Mouse (Mus musculus): ENCODE measurements around the gene Cerk. TPM values are rescaled to one million over a fixed set of nuclear protein-coding genes. Genes with fewer than 3 reads are reported as not detected.
A peak's percentile ranks its signal among the peaks of the same experiment; 100 is the strongest.
"Not testable (repeated sequence)": the region's sequence is repeated elsewhere in the genome, so short reads cannot be mapped to it uniquely, and the experiment has no call there.

The Cerk gene
- total RNA-seq (2021): 10 to 100 TPM; 57.3 to 58.8 TPM
- long read RNA-seq, experiment 1, full-length matches to known transcripts: 36 of 60 reads
- long read RNA-seq, experiment 1, partial matches to known transcripts: 8 of 60 reads
- long read RNA-seq, experiment 1, other reads (novel, unspliced or antisense): 16 of 60 reads
- long read RNA-seq, experiment 2, full-length matches to known transcripts: 22 of 38 reads
- long read RNA-seq, experiment 2, partial matches to known transcripts: 2 of 38 reads
- long read RNA-seq, experiment 2, other reads (novel, unspliced or antisense): 14 of 38 reads

DNA sequence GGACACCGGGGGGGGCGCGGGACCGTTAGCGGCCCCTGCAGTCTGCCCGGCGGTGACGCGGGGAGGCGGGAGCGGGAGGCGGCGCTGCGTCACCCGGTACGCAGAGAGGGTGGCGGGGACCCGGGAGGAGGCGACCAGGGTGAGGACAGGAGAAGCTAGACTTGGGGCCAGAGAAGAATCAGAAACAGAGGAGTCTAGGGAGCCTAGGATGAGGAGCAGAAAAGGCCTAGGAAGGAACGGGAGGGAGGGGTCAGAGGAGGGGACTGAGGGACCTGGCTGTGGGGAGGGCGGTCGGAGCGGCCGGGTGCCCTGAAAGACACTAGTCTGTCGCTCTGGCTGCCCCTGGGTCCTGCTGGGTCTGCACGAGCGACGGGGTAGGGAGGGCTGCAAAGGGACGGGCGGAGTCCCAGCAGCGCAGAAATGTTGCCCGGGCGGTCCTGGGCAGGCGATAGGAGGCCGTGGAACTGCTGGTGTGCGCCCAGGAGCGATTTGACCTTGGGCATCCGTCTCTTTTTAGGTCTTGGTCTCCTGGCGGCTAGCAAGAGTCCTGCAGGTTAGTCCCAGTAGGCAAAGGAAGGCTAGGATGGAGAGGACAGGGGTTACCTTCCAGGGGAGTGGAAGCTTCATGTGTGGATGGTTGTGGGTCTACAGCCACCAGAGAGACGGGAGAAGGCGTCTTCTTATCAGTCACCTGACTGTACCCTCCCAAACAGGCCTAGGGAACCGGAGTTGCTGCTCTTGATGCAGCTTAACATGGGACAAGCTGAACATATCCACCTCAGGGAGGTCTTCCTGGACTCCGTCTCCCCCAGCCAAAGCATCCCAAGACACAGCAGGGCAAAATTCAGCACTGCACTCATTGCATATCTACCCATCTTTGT lies at the start of gene Cerk:
Cerk (minus strand) TSS at position 453 of the 881 bp plus-strand sequence.
- DNase-seq (ENCODE audit: low spot score in 2 of 2): peak; percentile 85 to 91

DNA sequence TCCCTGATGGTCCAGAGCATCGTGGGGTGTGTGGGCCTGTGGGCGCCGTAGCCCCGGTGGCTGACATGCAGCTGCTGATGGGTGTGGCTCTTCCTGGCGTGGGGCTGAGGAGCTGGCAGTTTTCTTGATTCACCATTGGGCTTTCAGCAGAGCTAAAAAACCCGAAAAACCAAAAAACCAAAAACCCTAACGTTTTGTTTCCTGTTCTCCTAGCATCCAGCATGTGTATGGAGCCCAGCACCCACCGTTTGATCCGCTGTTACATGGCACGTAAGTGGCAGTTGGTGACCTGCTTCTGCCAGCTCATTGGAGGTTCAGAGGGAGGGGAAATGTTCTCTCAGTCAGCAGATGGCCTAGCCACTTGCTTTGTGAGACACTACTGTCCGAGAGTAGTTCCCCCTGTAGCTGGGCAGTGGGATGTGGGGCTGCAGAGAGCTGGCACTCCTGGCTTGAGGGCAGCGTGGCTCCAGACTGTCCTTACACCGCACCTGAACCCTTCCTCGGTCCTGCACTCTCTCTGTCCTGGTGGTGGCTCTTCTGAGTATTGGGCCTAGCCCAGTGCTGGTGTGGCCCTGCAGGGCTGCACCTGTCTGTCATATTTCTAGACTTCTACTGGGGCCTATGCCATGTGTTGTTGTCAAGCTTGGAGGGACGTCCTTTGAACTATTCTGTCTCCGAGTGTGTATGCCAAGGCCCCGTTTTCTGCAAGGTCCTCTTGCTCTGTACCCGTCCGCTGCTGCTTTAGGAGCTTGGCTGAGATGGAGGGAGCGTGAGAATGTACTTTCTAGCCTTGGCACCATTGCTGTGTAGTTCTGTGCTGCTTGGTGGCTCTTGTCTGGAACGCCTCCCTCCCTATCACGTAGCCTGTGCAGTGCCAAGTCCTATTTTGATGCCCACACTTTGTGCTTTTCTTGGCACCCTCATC lies 48.8 kb upstream of the Cerk start:
- DNase-seq (ENCODE audit: low spot score in 2 of 2): peak; percentile 52 to 77

DNA sequence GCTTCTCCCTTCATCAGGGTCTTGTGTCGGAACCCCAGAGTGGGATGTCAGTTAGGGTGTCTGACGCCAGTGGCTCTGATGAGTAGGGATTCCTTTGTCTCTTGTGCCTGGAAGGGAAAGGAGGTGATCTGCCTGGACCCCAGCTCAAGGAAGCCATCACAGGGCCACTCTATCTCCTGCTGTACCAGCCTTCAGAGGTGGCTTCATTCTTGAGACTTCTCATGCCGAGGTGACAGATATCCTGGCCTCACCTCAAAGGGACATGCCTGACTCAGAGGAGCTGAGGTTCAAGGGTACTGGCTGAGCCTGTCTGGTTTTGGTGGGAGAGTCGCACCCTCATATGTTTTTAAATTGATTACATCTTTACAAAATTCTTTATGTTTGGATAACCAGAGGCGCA lies 48.1 kb upstream of the Cerk start:
- DNase-seq (ENCODE audit: low spot score in 2 of 2): no peak

DNA sequence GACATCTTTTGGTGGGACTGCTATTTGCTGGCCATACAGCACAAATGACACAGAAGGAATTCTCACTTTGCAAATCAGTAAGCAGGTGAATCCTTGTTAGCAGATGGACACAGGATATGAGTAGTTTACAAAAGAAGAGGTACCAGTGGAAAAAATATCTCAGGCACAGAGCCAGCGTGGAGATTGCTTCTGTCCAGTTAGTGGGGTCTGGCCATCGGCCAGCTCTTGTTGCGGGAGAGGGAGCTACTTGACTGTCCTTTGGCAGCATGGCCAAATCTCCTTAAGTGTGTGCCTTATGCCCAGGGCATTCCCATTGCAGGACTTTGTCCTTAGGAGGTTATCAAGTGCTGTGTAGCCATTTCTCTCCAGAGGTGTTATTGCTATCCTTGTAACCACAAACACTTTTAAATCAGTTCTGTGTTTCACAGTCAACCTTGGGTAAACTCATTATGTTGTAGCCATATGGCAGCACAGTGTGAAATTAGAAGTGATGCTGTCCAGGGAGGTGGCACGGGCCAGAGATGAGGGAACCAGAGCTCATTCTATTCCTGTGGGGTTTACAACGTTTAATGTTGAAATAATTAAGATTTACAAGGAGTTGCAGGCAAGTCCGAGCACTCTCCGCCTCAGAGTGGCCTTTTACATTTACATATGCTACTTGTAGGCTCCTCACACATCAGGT lies 46.0 kb upstream of the Cerk start:
- no peak for DNase-seq (ENCODE audit: low spot score in 2 of 2)

DNA sequence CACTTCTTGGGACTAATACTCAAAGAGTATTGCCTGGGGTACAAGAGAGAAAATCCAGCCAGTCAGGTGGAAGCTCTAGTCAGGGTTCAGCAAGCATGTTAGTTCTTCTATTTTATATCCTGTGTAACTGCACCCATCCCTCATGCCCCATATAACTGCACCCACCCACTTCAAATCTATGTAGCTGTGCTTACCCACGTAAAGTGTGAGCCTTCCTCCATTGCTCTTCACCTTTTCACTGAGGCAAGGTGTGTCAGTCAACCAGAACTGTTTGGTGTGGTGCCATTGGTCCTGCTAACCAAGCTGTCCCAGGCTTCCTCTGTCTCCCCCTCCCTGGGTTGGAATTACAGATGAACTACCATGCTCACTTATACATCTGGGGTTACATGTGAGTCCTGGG lies 45.2 kb upstream of the Cerk start:
- DNase-seq (ENCODE audit: low spot score in 2 of 2): no peak

DNA sequence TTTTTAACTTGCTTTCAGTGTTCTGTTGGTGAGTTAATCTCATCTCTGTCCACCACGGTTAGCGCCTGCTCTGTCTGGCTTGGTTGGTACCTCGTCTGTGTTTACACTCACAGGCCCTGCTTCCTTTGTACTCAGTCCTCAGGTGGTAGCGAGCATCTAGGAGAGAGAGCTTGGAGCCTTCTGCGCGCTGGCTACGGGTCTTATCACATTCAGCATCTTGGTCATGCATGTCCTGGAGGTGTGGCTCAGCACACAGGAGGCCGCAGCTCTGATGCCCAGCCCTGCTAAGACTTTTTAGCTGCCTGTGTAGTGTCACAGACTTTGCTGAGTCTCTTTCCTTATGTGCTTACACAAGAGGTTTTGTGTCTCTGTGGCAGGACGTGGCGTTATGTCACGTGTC lies 43.7 kb upstream of the Cerk start:
- DNase-seq (ENCODE audit: low spot score in 2 of 2): no peak

DNA sequence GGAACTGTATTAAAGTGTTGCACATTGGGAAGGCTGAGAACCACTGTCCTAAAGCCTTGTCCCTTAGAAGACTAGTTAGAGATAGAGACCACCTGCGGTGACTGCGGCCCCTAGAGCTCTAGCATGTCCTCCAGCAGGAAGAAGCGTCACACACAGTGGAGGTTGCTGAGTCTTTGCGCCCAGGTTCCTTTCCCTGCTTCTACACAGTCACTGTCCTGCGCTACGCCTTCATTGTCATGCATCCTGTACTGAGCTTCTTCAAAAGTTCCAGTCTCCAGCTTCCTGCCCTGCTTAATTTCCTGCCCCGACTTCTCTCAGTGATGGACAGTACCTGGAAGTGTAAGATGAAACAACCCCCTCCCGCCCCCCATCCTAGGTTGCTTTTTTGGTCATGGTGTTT lies 43.1 kb upstream of the Cerk start:
- DNase-seq (ENCODE audit: low spot score in 2 of 2): no peak

DNA sequence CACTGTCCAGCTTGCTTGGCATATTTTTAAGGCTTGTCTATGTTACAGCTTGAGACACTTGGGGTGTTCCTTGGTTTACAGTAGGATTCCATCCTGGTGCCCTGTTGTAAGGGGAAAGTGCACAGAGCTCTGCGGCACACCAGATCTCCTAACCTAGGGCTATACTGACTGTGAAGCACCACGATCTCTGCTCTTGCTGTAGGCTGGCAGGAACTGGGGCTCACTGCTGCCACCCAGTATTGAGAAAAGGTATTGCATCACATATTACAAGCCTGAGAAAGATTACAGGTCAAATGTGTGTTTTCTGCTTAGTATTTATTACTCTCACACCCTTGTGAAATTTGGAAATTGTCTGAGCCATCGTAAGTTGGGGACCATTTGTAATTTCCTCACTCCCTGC lies 42.2 kb upstream of the Cerk start:
- peak; percentile 39 to 61 for DNase-seq (ENCODE audit: low spot score in 2 of 2)

DNA sequence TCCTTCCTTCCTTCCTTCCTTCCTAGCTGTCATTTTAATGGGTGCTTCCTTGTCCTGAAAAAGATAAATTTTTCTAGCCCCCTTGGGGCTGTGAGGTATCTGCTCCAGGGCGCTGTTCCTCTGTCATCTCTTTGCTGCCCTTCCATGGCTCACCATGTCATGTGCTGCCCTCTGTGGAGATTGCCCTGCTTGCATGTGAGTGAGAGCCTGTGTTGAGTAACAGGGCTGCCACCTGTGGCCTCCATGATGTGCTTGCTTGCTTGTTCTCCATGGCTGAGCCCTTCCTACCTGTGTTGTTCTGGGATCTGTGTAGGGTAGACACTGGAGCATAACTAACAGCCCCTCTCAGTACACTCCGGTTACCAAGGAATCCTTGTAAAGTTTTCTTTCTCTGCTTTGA lies 41.0 kb upstream of the Cerk start:
- no peak for DNase-seq (ENCODE audit: low spot score in 2 of 2)

DNA sequence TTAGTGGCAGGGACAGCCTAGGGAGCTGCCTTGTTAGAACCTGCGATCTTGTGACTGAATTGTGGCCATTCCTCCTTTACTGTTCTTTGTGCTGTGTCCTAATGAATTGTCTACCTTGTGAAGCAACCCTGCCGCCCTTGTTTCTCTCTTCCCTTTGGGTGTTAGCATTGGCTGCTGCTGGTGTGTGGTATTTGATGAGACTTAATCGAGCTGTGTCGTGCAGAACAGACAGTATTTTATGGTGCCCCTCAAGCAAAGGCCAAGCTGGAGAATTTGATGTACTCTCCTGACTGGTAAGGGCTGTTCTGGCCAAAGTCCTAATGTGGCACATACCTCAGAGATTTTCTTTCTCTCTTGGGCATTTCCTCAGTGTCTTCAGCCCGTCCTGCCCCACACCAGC lies 40.3 kb upstream of the Cerk start:
- DNase-seq (ENCODE audit: low spot score in 2 of 2): no peak

DNA sequence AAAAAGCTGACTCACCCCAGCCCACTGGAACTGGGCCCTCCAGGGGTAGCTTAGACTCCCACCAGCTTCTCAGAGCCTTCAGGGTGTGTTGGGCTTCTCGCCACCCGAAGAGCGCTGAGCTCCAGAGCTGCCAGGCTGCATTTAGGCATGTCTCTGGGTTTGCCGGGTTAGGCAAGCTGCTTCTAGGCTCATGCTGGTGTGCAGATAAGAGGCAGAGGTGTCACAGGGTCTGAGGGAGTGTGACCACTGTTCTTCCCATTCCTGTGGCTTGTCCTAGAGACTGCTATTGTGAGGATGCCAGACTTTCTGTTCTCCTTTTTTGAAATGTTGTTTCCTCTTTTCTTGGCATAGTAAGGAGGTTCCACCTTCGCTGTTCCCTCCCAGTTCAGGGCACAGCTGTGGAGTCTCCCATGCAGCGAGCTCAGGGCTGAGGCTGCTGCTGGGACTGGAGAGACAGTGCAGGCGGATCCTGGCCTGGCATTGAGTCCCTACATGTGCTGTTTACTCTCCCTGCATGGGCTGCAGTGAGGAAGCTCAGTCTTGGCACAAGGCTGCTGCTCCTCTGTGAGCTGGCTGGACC lies 39.1 kb upstream of the Cerk start:
- DNase-seq (ENCODE audit: low spot score in 2 of 2): peak; percentile 55 to 67

DNA sequence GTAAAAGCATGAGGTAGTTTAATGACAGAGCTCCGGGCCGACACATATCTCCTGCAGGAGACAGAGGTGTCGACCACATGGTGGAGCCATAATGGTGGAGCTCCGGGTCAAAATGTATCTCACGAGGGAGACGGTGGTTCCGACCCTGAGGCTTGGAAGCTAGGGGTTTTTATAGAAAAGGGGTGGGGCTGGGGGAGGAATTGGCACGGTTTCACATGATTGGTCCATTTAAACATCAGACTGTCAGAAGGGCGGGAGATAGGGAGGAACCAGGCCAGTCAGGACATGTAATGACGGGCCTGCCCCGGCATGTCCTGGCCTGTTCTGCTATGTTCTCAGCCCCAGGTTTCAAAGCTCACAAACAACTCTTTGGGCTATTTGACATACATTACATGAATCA lies 36.0 kb upstream of the Cerk start:
- not testable (repeated sequence) for DNase-seq (ENCODE audit: low spot score in 2 of 2)

DNA sequence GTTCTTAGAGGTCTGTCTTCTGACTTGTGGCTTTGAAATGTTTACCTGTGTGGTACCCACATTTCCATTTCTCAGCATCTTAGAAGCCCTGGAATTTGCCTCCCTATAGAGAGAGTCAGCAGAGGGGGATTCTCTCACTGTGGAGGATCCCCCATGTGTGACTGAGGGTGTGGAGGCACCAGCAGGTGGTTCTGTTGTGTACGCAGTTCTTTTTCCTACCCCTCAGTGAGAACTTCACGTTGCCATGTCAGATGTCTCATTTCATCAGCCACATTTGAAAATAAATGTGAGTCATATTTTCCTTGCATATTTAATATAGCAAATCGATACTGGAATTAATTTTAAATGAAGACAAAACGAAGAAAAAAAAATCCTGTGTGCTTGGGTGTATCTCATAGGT lies 35.4 kb upstream of the Cerk start:
- DNase-seq (ENCODE audit: low spot score in 2 of 2): no peak

DNA sequence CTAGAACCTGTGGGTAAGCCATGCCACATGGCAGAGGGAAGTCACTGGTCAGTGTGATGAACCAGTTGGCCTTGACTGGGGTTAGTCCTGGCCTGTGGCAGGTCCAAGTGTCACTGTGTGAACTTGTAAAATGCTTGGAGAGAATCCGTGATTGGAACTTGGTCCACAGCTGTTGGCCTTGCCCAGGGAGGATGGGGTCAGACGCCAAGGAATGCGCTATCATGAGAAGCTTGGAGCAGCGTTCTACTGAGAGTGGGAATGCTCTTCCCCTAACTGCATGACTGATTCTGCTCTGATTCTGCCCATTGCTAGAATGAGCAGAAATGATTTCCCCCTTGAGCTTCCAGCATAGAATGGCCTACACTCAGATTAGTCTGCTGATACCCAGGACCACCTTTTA lies 34.8 kb upstream of the Cerk start:
- no peak for DNase-seq (ENCODE audit: low spot score in 2 of 2)

DNA sequence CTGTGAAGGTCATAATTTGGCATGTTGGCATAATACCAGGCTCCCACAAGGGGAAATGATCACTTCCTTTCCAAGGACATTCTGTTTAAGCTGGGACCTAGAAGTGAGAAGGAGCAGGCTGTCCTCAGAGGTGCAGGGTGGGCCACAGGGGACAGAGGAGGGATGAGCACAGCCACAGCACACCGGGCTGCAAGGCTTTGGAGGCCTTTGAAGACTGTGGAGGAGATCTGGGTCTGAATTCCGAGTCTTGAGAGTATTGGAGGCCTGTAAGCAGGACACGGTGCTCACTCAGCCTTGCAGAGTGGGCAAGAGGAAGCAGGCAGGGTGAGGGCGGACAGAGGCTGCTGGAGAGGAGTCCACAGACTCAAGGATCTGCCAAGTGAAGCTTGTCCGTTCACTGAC lies 34.3 kb upstream of the Cerk start:
- no peak for DNase-seq (ENCODE audit: low spot score in 2 of 2)

DNA sequence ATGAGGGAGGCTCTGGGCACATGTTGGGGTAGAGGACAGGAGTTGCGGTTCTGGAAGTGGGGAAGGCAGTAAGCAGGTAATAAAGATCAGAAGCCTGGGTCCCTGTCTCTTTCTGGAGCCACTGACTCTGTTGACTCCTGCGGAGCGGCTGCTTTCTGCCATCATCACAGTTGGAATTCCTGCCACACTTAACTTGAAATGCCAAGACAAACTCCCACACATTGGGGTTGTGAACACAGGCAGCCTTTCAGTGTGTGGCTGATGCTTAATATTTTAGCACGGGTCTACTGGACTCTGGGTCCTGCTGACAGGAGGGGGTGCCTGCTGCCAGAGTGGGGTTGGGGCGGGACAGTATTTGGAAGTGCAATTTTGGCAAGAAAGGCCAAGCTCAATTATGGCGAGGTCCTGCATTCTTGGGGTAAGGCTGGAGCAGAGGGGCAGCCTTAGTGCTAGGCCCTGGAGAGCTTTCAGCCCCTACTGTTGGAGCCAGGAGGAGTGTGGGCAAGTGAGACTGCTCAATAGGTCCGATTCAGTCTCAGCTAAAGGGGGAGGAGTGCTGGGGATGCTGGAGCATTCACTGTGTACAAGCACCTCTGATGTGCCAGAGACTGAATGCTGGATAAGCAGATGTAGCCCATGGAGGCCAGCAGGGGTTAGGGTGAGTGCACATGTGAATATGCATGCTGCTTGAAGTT lies 33.7 kb upstream of the Cerk start:
- DNase-seq (ENCODE audit: low spot score in 2 of 2): peak in 1 of 2 experiments; percentile 48

DNA sequence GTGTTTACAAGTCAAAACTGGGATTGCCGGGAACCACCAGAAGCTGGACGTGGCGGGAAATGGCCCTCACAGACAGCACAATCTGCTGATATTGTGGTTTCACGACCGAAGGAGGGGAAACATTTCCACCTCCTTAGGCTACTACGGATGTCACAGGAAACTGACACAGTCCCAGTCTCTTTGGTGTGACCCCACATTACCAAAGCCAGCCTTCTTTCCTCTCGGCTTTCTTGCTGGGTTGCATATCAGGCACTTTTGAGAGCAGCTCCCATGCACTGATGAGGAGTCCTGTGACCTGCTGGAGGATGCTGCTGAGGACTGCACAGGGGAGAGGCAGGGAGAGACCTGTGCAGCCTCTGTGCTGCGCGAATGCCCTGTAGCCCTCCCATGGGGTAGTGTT lies 30.7 kb upstream of the Cerk start:
- DNase-seq (ENCODE audit: low spot score in 2 of 2): not testable (repeated sequence)

DNA sequence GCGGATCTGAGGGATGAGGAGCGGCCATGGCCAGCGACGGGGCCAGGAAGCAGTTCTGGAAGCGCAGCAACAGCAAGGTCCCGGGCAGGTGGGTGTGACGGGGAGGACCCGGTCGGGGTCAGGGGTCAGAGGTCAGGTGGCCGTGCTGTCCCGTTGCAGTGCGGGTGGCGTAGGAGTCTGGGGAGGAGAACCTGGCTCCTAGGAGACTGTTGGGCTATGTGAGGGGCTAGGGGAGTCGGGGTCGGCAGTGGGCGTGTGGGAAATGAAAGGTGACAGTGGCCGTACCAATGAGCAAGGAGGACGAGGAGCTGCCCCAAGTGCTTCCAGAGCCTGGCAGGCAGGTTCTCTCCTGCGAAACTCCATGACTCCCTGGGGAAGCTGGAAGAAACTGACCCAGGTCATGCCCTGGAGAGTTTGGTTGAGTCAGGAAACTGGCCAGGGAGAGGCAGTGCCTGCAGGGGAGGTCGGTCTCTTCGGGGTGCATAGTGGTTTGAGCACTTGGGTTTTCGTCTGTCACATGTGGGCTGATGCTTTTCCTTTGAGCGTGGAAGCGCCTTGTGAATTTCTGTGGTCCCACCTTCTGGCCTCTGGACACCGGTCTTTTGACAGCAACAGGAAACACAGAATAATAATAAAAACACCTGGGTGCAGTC lies 28.7 kb upstream of the Cerk start:
- DNase-seq (ENCODE audit: low spot score in 2 of 2): no peak

DNA sequence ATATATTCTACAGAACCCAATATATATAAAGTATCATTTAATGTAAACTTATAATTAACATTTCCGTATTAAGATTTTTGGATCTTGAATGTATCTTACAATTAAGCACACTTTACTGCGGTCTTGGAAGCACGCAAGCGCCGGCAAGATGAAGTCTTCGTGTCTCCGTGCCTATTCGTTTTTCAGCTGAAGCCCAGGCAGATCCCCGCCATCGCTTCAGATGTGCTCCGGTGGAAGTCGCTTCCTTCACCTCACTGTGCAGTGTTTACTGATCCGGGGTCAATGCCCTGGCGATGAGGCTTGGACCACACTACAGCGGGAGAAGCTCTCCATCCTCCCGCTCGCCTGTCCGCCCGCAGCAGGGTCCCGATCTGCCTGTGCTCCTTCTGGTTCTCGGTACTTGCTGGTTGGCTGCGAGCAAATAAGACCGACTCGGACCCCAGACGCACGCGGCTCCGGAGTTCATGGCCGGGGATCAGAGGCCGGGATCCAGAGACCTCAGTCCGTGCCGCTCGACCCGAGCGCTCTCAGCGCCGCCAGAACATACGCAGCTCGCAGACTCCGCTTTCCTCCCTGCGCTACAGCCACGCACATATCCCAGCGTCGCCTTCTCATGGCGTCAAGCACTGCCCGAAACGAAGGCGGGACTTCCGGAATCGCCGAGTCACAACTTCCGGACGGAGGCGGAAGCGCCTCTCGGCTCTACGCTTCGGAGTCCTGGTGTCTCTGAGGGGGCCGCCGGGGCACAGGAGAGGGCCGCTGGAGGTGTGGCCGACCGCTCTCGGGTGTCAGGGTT lies 28.0 kb upstream of the Cerk start, which contains the start of gene Tbc1d22a:
Tbc1d22a (plus strand) TSS at position 707 of the 796 bp plus-strand sequence.
- DNase-seq (ENCODE audit: low spot score in 2 of 2): peak; percentile 95 to 97
